In genomic region chr8:46686664-46687336, GRCm38 (mm10) we compare ENCODE assay signal across 8 mouse cellular contexts. TPM values are rescaled to one million over a fixed set of nuclear protein-coding genes. Genes with fewer than 3 reads are reported as not detected.
A peak's percentile ranks its signal among the peaks of the same experiment; 100 is the strongest.
DNase-seq lines count a peak whose midpoint lies in the region; ATAC-seq and TF ChIP-seq lines count a peak whose summit lies in the region.

No protein-coding gene starts in this region.

- H3K27me3 ChIP-seq in embryonic facial prominence, embryonic 13.5 days = no peaks in the 10 kb centered on the region
- H3K27me3 ChIP-seq in heart, adult 2 months (ENCODE audit: control insufficient read depth, insufficient read depth, low read length) = no peaks in the 10 kb centered on the region
- no peaks in the 10 kb centered on the region for H3K27me3 ChIP-seq in limb, embryonic 13.5 days
- no peaks in the 10 kb centered on the region for H3K27me3 ChIP-seq in midbrain, embryonic 16.5 days (ENCODE audit: control insufficient read depth, insufficient read depth, low read depth, low read length)

- peak; percentile 40; the same call in 1 of the 2 replicates for TF ChIP-seq EP300 in heart, adult 2 months (IDR thresholded peaks at IDR 0.05; ENCODE audit: insufficient read depth, low read depth, low read length)

- H3K4me3 ChIP-seq in embryonic facial prominence, embryonic 13.5 days = peak overlapping the region; percentile 57
- H3K4me3 ChIP-seq in heart, adult 2 months = peak overlapping the region; percentile 73
- H3K4me3 ChIP-seq in limb, embryonic 13.5 days = peak overlapping the region; percentile 59
- H3K4me3 ChIP-seq in midbrain, embryonic 16.5 days (ENCODE audit: low read depth, low read length) = peak overlapping the region; percentile 53

- H3K9me3 ChIP-seq in embryonic facial prominence, embryonic 13.5 days = no peaks in the 10 kb centered on the region
- H3K9me3 ChIP-seq in limb, embryonic 13.5 days = no peaks in the 10 kb centered on the region
- H3K9me3 ChIP-seq in midbrain, embryonic 16.5 days (replicated peaks; ENCODE audit: control insufficient read depth, low read length, poor library complexity, severe bottlenecking) = no peaks in the 10 kb centered on the region

- intact Hi-C loops in heart, adult 2 months (cut with DNase I) = loop anchor here (2.0 to 5.0 kb wide), 3 partner anchors 51 to 250 kb away; partner anchors contain the start of gene Irf2

- under 1% methylated on average over 19 of the region's 19 CpGs for WGBS in embryonic facial prominence, embryonic 13.5 days
- 1% methylated on average over 19 of the region's 19 CpGs for WGBS in heart, adult 2 months
- WGBS in limb, embryonic 13.5 days = under 1% methylated on average over 19 of the region's 19 CpGs
- 1% methylated on average over 19 of the region's 19 CpGs for WGBS in midbrain, embryonic 16.5 days

- TF ChIP-seq CTCF in heart, adult 2 months (IDR thresholded peaks at IDR 0.05) = peak; percentile 76

- no peaks in the 10 kb centered on the region for H3K4me1 ChIP-seq in embryonic facial prominence, embryonic 13.5 days
- H3K4me1 ChIP-seq in heart, adult 2 months (ENCODE audit: control insufficient read depth, insufficient read depth, low read length) = no peaks in the 10 kb centered on the region
- H3K4me1 ChIP-seq in limb, embryonic 13.5 days = no peaks in the 10 kb centered on the region
- peaks cover 4% of the 10 kb centered on the region; the same call in 1 of the 2 replicates for H3K4me1 ChIP-seq in midbrain, embryonic 16.5 days (ENCODE audit: control insufficient read depth, insufficient read depth, low read length)

- peak; percentile 99 for ATAC-seq in embryonic facial prominence, embryonic 13.5 days (ENCODE audit: insufficient number of reproducible peaks, insufficient read depth, low FRiP score, low TSS enrichment, low read depth)
- peak; percentile 99 for ATAC-seq in limb, embryonic 13.5 days (ENCODE audit: low FRiP score, low read depth)
- ATAC-seq in midbrain, embryonic 16.5 days = peak; percentile 100

- no peaks in the 10 kb centered on the region for H3K36me3 ChIP-seq in embryonic facial prominence, embryonic 13.5 days
- H3K36me3 ChIP-seq in heart, adult 2 months (ENCODE audit: control insufficient read depth, insufficient read depth, low read length) = no peaks in the 10 kb centered on the region
- H3K36me3 ChIP-seq in limb, embryonic 13.5 days = no peaks in the 10 kb centered on the region
- no peaks in the 10 kb centered on the region for H3K36me3 ChIP-seq in midbrain, embryonic 16.5 days (ENCODE audit: control insufficient read depth, insufficient read depth, low read length)

- H3K4me2 ChIP-seq in embryonic facial prominence, embryonic 13.5 days = peak overlapping the region; percentile 56
- peak overlapping the region; percentile 60 for H3K4me2 ChIP-seq in limb, embryonic 13.5 days (replicated peaks)
- H3K4me2 ChIP-seq in midbrain, embryonic 16.5 days (ENCODE audit: low read length) = peak overlapping the region; percentile 54

- no peaks in the 10 kb centered on the region for H3K79me2 ChIP-seq in heart, adult 2 months (replicated peaks; ENCODE audit: control insufficient read depth, insufficient read depth, low read length)

- H3K9ac ChIP-seq in embryonic facial prominence, embryonic 13.5 days = peak overlapping the region; percentile 84
- peak overlapping the region; percentile 98 for H3K9ac ChIP-seq in heart, adult 2 months (ENCODE audit: low read depth, low read length)
- H3K9ac ChIP-seq in limb, embryonic 13.5 days = peak overlapping the region; percentile 71
- H3K9ac ChIP-seq in midbrain, embryonic 16.5 days (ENCODE audit: low read depth, low read length) = peak overlapping the region; percentile 74

- no peak for TF ChIP-seq POLR2A in heart, adult 2 months (IDR thresholded peaks at IDR 0.05; ENCODE audit: insufficient read depth, low read depth, low read length)

- DNase-seq in 3134 (ENCODE audit: extremely low read depth, insufficient read length, low spot score) = peak; percentile 85
- DNase-seq in adrenal gland, postnatal 36 days = peak; percentile 92 to 93
- DNase-seq in heart, adult 2 months = peak; percentile 94
- peak; percentile 92 to 94 for DNase-seq in kidney, adult 8-10 months
- peak; percentile 90 to 95 for DNase-seq in spleen, postnatal 10 days (ENCODE audit: low spot score in 2 of 2)

- peak overlapping the region; percentile 90 for H3K27ac ChIP-seq in embryonic facial prominence, embryonic 13.5 days
- peak overlapping the region; percentile 100 for H3K27ac ChIP-seq in heart, adult 2 months
- H3K27ac ChIP-seq in limb, embryonic 13.5 days = peak overlapping the region; percentile 90
- H3K27ac ChIP-seq in midbrain, embryonic 16.5 days (ENCODE audit: low read length) = peak overlapping the region; percentile 90

RNA-seq across cellular contexts. Expression of gene Irf2, which starts 52.7 kb away (rescaled TPM):
- total RNA-seq in adrenal gland, postnatal 36 days (2021) = 10 to 100 TPM; 67.9 to 76.9 TPM
- polyA plus RNA-seq in embryonic facial prominence, embryonic 13.5 days (2015; fragmentation: Nextera tagmentation; extraction: Ambion mirVana) = 27.1 and 30.0 TPM in 2 replicates
- total RNA-seq in heart, adult 2 months (2021) = 10 to 100 TPM; 31.8 to 35.9 TPM
- polyA plus RNA-seq in heart, adult 2 months (2012; rRNA removed) = 10.3 TPM in 2 replicates
- 15.8 and 19.6 TPM in 2 replicates for polyA plus RNA-seq in limb, embryonic 13.5 days (2015; fragmentation: Nextera tagmentation; extraction: Ambion mirVana)
- polyA plus RNA-seq in midbrain, embryonic 16.5 days (2015; fragmentation: Nextera tagmentation; extraction: Ambion mirVana) = 7.2 and 10.3 TPM in 2 replicates

Comparison
In these comparisons a context has a peak if more than half of its experiments do, and no peak if none do; other contexts are left out.
1. Peak in every context shown above with its lines: DNase-seq, ATAC-seq, H3K4me3 ChIP-seq and H3K27ac ChIP-seq.